Mouse (Mus musculus) erythroblast, embryonic 14.5 days (primary cell): Measurements from ENCODE around the gene Tars.

ENCODE experiments used
- GATA1 ChIP-seq: IDR thresholded peaks from 2 replicates; pipeline ENCODE4 v1.6.1; 2012; ENCODE audit warnings: low read length, inconsistent platforms, mixed read lengths
- TAL1 ChIP-seq: IDR thresholded peaks from 3 replicates; pipeline ENCODE4 v1.6.1; 2012; ENCODE audit warnings: low read length, inconsistent platforms, mixed read lengths

- TF ChIP-seq TAL1 (no peak), GATA1 (no peak)
These were observed 29.9 kb downstream of the Tars start for GRCm38 (mm10) chr15:11369572-11369971.
